22 mouse cellular contexts compared by ENCODE assay signal in the genomic region with DNA sequence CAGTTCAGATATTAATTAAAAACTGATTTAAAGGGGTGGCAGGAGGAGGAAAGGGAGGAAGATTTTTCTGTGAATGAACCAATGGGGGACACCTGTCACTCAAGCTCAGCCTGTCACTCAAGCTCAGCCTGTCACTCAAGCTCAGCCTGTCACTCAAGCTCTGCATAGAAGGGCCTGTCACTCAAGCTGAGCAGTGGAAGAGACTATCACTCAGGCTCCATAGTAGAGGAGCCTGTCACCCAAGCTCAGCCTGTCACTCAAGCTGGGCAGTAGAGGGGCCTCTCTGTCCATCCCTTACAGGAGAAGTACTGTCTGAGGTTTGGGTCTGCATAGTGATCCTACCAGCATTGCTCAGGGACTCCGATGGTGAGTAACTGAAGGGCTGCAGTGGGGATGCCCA. TPM values are rescaled to one million over a fixed set of nuclear protein-coding genes. Genes with fewer than 3 reads are reported as not detected.
DNase-seq lines count a peak whose midpoint lies in the region; ATAC-seq and TF ChIP-seq lines count a peak whose summit lies in the region.
"Had no signal": no experiment of that assay in that cellular context is flagged by ENCODE, and none has a peak within 500 bp of the region (broad histone marks: within the 10 kb centered on the region; RNA-seq: fewer than 3 reads in every experiment).

No protein-coding gene starts in this region.

- no peak overlapping the region for H3K9ac ChIP-seq in forebrain, postnatal 0 days
- no peak overlapping the region for H3K9ac ChIP-seq in forebrain, embryonic 14.5 days (ENCODE audit: low read length)
- H3K9ac ChIP-seq in intestine, embryonic 14.5 days (ENCODE audit: low read length) = no peak overlapping the region
- no peak overlapping the region for H3K9ac ChIP-seq in intestine, embryonic 16.5 days (ENCODE audit: low read depth, low read length)
- H3K9ac ChIP-seq in limb, embryonic 11.5 days (ENCODE audit: low read length) = no peak overlapping the region
- no peak overlapping the region for H3K9ac ChIP-seq in limb, embryonic 12.5 days (replicated peaks)
- H3K9ac ChIP-seq: embryonic facial prominence, embryonic 12.5 days; forebrain, embryonic 12.5 days had no signal

- ATAC-seq in forebrain, postnatal 0 days = peak; percentile 73
- no peak for ATAC-seq in forebrain, embryonic 14.5 days
- ATAC-seq in intestine, embryonic 14.5 days (replicated peaks; ENCODE audit: low FRiP score, low TSS enrichment, low read depth) = 0 out of 2 replicates have a peak, but pooled peaks have one; percentile 42
- no peak for ATAC-seq in intestine, embryonic 16.5 days
- ATAC-seq in limb, embryonic 11.5 days (ENCODE audit: insufficient number of reproducible peaks, low FRiP score, low TSS enrichment, low read depth) = 0 out of 2 replicates have a peak, but pooled peaks have one; percentile 56
- peak; percentile 27; the same call in 1 of the 2 replicates for ATAC-seq in limb, embryonic 12.5 days (ENCODE audit: insufficient number of reproducible peaks, insufficient read depth, low FRiP score, low TSS enrichment, low read depth)
- ATAC-seq: forebrain, embryonic 16.5 days had no signal

- TF ChIP-seq CTCF in forebrain, postnatal 0 days (IDR thresholded peaks at IDR 0.05; ENCODE audit: low read depth) = no peak

- H3K27ac ChIP-seq in forebrain, postnatal 0 days (ENCODE audit: low read depth, low read length) = no peak overlapping the region
- H3K27ac ChIP-seq in forebrain, embryonic 14.5 days (ENCODE audit: low read depth, low read length) = no peak overlapping the region
- H3K27ac ChIP-seq in intestine, embryonic 14.5 days (ENCODE audit: low read depth) = no peak overlapping the region
- no peak overlapping the region for H3K27ac ChIP-seq in intestine, embryonic 16.5 days (ENCODE audit: low read length)
- H3K27ac ChIP-seq in limb, embryonic 11.5 days (replicated peaks; ENCODE audit: low read depth, low read length) = no peak overlapping the region
- H3K27ac ChIP-seq in limb, embryonic 10.5 days = no peak overlapping the region
- H3K27ac ChIP-seq in limb, embryonic 12.5 days = 0 out of 2 replicates have a peak overlapping the region, but pooled peaks have one; percentile 17
- H3K27ac ChIP-seq: embryonic facial prominence, embryonic 10.5 days; embryonic facial prominence, embryonic 12.5 days; forebrain, embryonic 12.5 days had no signal

- H3K36me3 ChIP-seq in forebrain, postnatal 0 days (ENCODE audit: insufficient read depth) = no peaks in the 10 kb centered on the region
- H3K36me3 ChIP-seq in forebrain, embryonic 14.5 days (ENCODE audit: control insufficient read depth, insufficient read depth, low read length) = no peaks in the 10 kb centered on the region
- no peaks in the 10 kb centered on the region for H3K36me3 ChIP-seq in intestine, embryonic 14.5 days (ENCODE audit: control insufficient read depth, insufficient read depth, low read length)
- no peaks in the 10 kb centered on the region for H3K36me3 ChIP-seq in intestine, embryonic 16.5 days (ENCODE audit: control insufficient read depth, insufficient read depth, low read length)
- no peaks in the 10 kb centered on the region for H3K36me3 ChIP-seq in limb, embryonic 11.5 days (ENCODE audit: control insufficient read depth, insufficient read depth, low read length)
- H3K36me3 ChIP-seq in limb, embryonic 10.5 days = no peaks in the 10 kb centered on the region
- H3K36me3 ChIP-seq in limb, embryonic 12.5 days = no peaks in the 10 kb centered on the region
- H3K36me3 ChIP-seq: embryonic facial prominence, embryonic 10.5 days; embryonic facial prominence, embryonic 12.5 days; forebrain, embryonic 12.5 days had no signal

- no peak overlapping the region for H3K4me3 ChIP-seq in forebrain, postnatal 0 days (ENCODE audit: low read depth, low read length)
- H3K4me3 ChIP-seq in forebrain, embryonic 14.5 days (ENCODE audit: low read depth, low read length) = no peak overlapping the region
- H3K4me3 ChIP-seq in intestine, embryonic 14.5 days (ENCODE audit: low read depth, low read length) = no peak overlapping the region
- H3K4me3 ChIP-seq in intestine, embryonic 16.5 days (ENCODE audit: low read length) = no peak overlapping the region
- no peak overlapping the region for H3K4me3 ChIP-seq in limb, embryonic 11.5 days (ENCODE audit: low read depth, low read length)
- no peak overlapping the region for H3K4me3 ChIP-seq in limb, embryonic 10.5 days
- H3K4me3 ChIP-seq in limb, embryonic 12.5 days (replicated peaks) = no peak overlapping the region
- H3K4me3 ChIP-seq: embryonic facial prominence, embryonic 10.5 days; embryonic facial prominence, embryonic 12.5 days; forebrain, embryonic 12.5 days had no signal

- no peak overlapping the region for H3K4me2 ChIP-seq in forebrain, postnatal 0 days (ENCODE audit: low read depth)
- H3K4me2 ChIP-seq in forebrain, embryonic 14.5 days (ENCODE audit: low read length) = no peak overlapping the region
- H3K4me2 ChIP-seq in intestine, embryonic 14.5 days (ENCODE audit: low read length) = no peak overlapping the region
- H3K4me2 ChIP-seq in intestine, embryonic 16.5 days (ENCODE audit: low read depth, low read length) = no peak overlapping the region
- no peak overlapping the region for H3K4me2 ChIP-seq in limb, embryonic 11.5 days (ENCODE audit: low read depth, severe bottlenecking)
- H3K4me2 ChIP-seq in limb, embryonic 12.5 days = no peak overlapping the region
- H3K4me2 ChIP-seq: embryonic facial prominence, embryonic 12.5 days; forebrain, embryonic 12.5 days had no signal

- 78% methylated on average over 1 of the region's 1 CpGs for WGBS in forebrain, postnatal 0 days
- WGBS in forebrain, embryonic 14.5 days = 100% methylated on average over 1 of the region's 1 CpGs
- WGBS in intestine, embryonic 14.5 days = 89% methylated on average over 1 of the region's 1 CpGs
- WGBS in intestine, embryonic 16.5 days = 72% methylated on average over 1 of the region's 1 CpGs
- 81% methylated on average over 1 of the region's 1 CpGs for WGBS in limb, embryonic 11.5 days
- WGBS in limb, embryonic 10.5 days = 100% methylated on average over 1 of the region's 1 CpGs
- WGBS in limb, embryonic 12.5 days = 89% methylated on average over 1 of the region's 1 CpGs

- H3K4me1 ChIP-seq in forebrain, postnatal 0 days (ENCODE audit: insufficient read depth) = no peaks in the 10 kb centered on the region
- H3K4me1 ChIP-seq in forebrain, embryonic 14.5 days (ENCODE audit: control insufficient read depth, insufficient read depth, low read length) = no peaks in the 10 kb centered on the region
- no peaks in the 10 kb centered on the region for H3K4me1 ChIP-seq in intestine, embryonic 14.5 days (replicated peaks; ENCODE audit: control insufficient read depth, insufficient read depth, low read length)
- no peaks in the 10 kb centered on the region for H3K4me1 ChIP-seq in intestine, embryonic 16.5 days (ENCODE audit: control insufficient read depth, insufficient read depth, low read length)
- H3K4me1 ChIP-seq in limb, embryonic 11.5 days (ENCODE audit: control insufficient read depth, insufficient read depth, low read length) = no peaks in the 10 kb centered on the region
- H3K4me1 ChIP-seq in limb, embryonic 10.5 days = peaks cover 14% of the 10 kb centered on the region
- H3K4me1 ChIP-seq in limb, embryonic 12.5 days (replicated peaks) = peaks cover 13% of the 10 kb centered on the region
- H3K4me1 ChIP-seq: embryonic facial prominence, embryonic 10.5 days; embryonic facial prominence, embryonic 12.5 days; forebrain, embryonic 12.5 days had no signal

- H3K27me3 ChIP-seq in forebrain, postnatal 0 days (ENCODE audit: insufficient read depth, low read length) = no peaks in the 10 kb centered on the region
- no peaks in the 10 kb centered on the region for H3K27me3 ChIP-seq in forebrain, embryonic 14.5 days (replicated peaks; ENCODE audit: control insufficient read depth, insufficient read depth, low read length)
- no peaks in the 10 kb centered on the region for H3K27me3 ChIP-seq in intestine, embryonic 14.5 days (replicated peaks; ENCODE audit: control insufficient read depth, insufficient read depth, low read length)
- H3K27me3 ChIP-seq in intestine, embryonic 16.5 days (replicated peaks; ENCODE audit: control insufficient read depth, insufficient read depth, low read length) = no peaks in the 10 kb centered on the region
- no peaks in the 10 kb centered on the region for H3K27me3 ChIP-seq in limb, embryonic 11.5 days (ENCODE audit: control insufficient read depth, insufficient read depth, low read length)
- H3K27me3 ChIP-seq in limb, embryonic 10.5 days (ENCODE audit: low read depth, poor library complexity, severe bottlenecking) = no peaks in the 10 kb centered on the region
- no peaks in the 10 kb centered on the region for H3K27me3 ChIP-seq in limb, embryonic 12.5 days
- H3K27me3 ChIP-seq: embryonic facial prominence, embryonic 12.5 days; forebrain, embryonic 12.5 days had no signal

- no peaks in the 10 kb centered on the region for H3K9me3 ChIP-seq in forebrain, postnatal 0 days (ENCODE audit: low read length)
- no peaks in the 10 kb centered on the region for H3K9me3 ChIP-seq in forebrain, embryonic 14.5 days (replicated peaks; ENCODE audit: control insufficient read depth, low read length)
- H3K9me3 ChIP-seq in intestine, embryonic 14.5 days (ENCODE audit: control insufficient read depth, low read length) = no peaks in the 10 kb centered on the region
- H3K9me3 ChIP-seq in intestine, embryonic 16.5 days (ENCODE audit: control insufficient read depth, low read length) = no peaks in the 10 kb centered on the region
- no peaks in the 10 kb centered on the region for H3K9me3 ChIP-seq in limb, embryonic 11.5 days (ENCODE audit: control insufficient read depth, low read length)
- no peaks in the 10 kb centered on the region for H3K9me3 ChIP-seq in limb, embryonic 10.5 days (replicated peaks)
- H3K9me3 ChIP-seq in limb, embryonic 12.5 days = no peaks in the 10 kb centered on the region
- H3K9me3 ChIP-seq: embryonic facial prominence, embryonic 10.5 days; embryonic facial prominence, embryonic 12.5 days; forebrain, embryonic 12.5 days had no signal

- no peak for DNase-seq in forebrain, postnatal 0 days
- no peak for DNase-seq in forebrain, embryonic 14.5 days (ENCODE audit: low spot score)
- DNase-seq in intestine, embryonic 14.5 days (ENCODE audit: low spot score) = no peak
- no peak for DNase-seq in limb, embryonic 11.5 days (ENCODE audit: low spot score)
- DNase-seq in limb, embryonic 10.5 days (ENCODE audit: low spot score) = no peak
- no peak for DNase-seq in cerebellum, postnatal 10 days
- DNase-seq: adrenal gland, adult 2 months; adrenal gland, postnatal 10 days; adrenal gland, postnatal 25 days; cerebellum, adult 11 months; cerebellum, adult 18-20 months; cerebellum, adult 8-10 months; cerebellum, adult 9-11 months; cerebellum, postnatal 25 days had no signal

RNA-seq across cellular contexts. Expression of gene Esyt3, which starts 20.1 kb away (rescaled TPM):
- 2.6 and 4.3 TPM in 2 replicates for total RNA-seq in forebrain, postnatal 0 days (2014; rRNA removed)
- 1.2 and 1.3 TPM in 2 replicates for polyA plus RNA-seq in forebrain, postnatal 0 days (2015; fragmentation: Nextera tagmentation; extraction: Ambion mirVana)
- polyA plus RNA-seq in forebrain, embryonic 14.5 days (2014; fragmentation: Nextera tagmentation; extraction: Ambion mirVana) = 0.52 and 0.58 TPM in 2 replicates
- polyA plus RNA-seq in intestine, embryonic 14.5 days (2014; fragmentation: Nextera tagmentation; extraction: Ambion mirVana) = 0.24 and 0.38 TPM in 2 replicates
- 0.38 and 0.40 TPM in 2 replicates for polyA plus RNA-seq in intestine, embryonic 16.5 days (2015; fragmentation: Nextera tagmentation; extraction: Ambion mirVana)
- 0.13 and 0.34 TPM in 2 replicates for polyA plus RNA-seq in limb, embryonic 11.5 days (2014; fragmentation: Nextera tagmentation; extraction: Ambion mirVana)
- 0.33 and 0.36 TPM in 2 replicates for polyA plus RNA-seq in limb, embryonic 10.5 days (2016; fragmentation: Nextera tagmentation; extraction: Ambion mirVana)
- polyA plus RNA-seq in limb, embryonic 12.5 days (2016; fragmentation: Nextera tagmentation; extraction: Ambion mirVana) = 0.37 and 0.63 TPM in 2 replicates
- total RNA-seq: MEL had no signal
- polyA plus RNA-seq: C2C12 had no signal

Comparison
In these comparisons a context has a peak if more than half of its experiments do, and no peak if none do; other contexts are left out.
1. ATAC-seq: peak in forebrain, postnatal 0 days (single experiment), intestine, embryonic 14.5 days (single experiment), limb, embryonic 11.5 days (single experiment) and limb, embryonic 12.5 days (single experiment); none in forebrain, embryonic 14.5 days (single experiment) and intestine, embryonic 16.5 days (single experiment).